Mouse (Mus musculus): ENCODE results near the gene Adam33.

DNA sequence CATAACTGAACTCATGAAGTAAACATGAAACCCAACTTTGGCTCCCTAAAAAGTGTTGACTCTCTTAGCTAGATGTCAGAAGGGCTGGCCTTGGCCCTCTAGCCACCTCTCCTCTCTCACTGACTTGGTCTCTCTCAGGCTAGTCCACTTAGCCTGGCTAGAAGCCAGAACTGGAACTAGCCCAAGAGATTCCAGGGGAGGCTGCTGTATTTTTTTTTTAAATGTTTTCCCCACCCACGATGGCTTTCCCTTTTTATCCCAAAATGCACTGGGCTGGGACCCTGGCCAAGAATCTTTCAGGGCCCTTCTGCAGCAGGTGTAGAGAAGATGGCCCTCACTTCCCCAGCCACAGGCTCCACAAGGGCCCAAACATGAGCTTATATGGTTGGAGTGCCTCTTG, 4.2 kb downstream of the Adam33 start:
- no peak for TF ChIP-seq CTCF (IDR thresholded peaks at IDR 0.05; ENCODE audit: low read depth)
- no peak for TF ChIP-seq EP300 (IDR thresholded peaks at IDR 0.05; ENCODE audit: low read depth)
